Mouse (Mus musculus): ENCODE data around the gene Bex1. TPM values are rescaled to one million over a fixed set of nuclear protein-coding genes. Genes with fewer than 3 reads are reported as not detected.
"Not testable (repeated sequence)": the region's sequence is repeated elsewhere in the genome, so short reads cannot be mapped to it uniquely, and the experiment has no call there.

Gene Bex1
- total RNA-seq (2021) = 100 to 1,000 TPM in 1 of 2 experiments, 10 to 100 TPM in 1; 96.8 to 121 TPM
- long read RNA-seq, experiment 1, transcript Bex1-201 (3 exons, 866 nt) = major isoform, 52 of 87 reads
- long read RNA-seq, experiment 1, partial matches to known transcripts = 0 of 87 reads
- long read RNA-seq, experiment 1, other reads (novel, unspliced or antisense) = 32 of 87 reads
- long read RNA-seq, experiment 2, transcript Bex1-201 (3 exons, 866 nt) = major isoform, 35 of 81 reads
- long read RNA-seq, experiment 2, partial matches to known transcripts = 0 of 81 reads
- long read RNA-seq, experiment 2, other reads (novel, unspliced or antisense) = 42 of 81 reads

- not testable (repeated sequence) for DNase-seq (ENCODE audit: low spot score in 2 of 2)
These were observed at the start of gene Bex1, which contains the start of gene Tceal7 for GRCm38 (mm10) chrX:136214729-136215677. TSS of gene Bex1 (minus strand) at chrX:136215513. TSS of gene Tceal7 (plus strand) at chrX:136214779.

GRCm38 (mm10) chrX:136252023-136252729 lies 36.9 kb upstream of the Bex1 start:
- DNase-seq (ENCODE audit: low spot score in 2 of 2) = no peak

DNA sequence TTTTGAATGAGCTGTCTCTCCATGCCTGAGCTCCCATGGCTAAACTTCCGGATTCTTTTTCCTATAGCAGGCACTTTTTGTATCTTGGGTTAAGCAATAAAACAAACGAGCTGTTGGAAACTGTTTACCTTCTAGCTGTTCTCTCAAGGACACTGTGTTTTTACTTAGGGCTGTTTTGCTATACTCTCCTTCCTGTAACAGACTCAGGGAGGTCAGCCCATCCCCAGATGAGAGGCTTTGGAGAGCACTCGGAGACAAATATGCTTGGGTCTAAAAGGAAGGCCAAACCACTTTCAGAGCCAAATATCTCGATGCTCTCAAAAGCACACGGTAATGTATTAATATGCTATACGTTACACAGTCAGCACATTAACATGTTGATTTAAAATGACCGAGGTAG lies 34.4 kb upstream of the Bex1 start:
- DNase-seq (ENCODE audit: low spot score in 2 of 2) = no peak

- no peak for DNase-seq (ENCODE audit: low spot score in 2 of 2)
These were observed 33.5 kb upstream of the Bex1 start for GRCm38 (mm10) chrX:136248811-136249210.

DNA sequence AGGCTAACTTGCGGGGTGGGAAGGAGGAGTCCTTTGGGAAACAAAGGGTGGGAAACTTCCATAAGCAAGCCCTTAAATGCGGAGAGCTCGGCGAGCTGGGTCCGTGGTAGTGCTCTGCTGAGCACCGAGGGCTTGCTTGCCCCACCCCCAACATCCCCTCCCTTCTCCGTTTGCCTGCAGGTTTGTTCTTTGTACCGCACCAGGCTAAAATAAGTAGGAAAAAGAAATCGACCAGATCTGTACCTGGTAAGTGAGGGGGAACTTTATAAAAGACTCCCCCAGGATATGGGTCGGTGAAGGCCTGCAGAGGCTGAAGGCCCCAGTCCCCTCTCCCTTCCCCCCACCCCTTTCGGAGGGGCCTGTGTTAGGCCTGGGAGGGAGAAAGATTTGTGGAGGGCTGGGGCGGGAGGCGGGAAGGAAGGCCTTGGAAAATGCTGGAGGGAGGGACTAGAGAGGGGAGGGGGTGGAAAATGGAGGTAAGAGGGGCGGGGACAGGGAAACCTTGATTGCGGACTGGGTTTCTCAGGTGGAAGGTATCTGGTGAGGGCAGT lies 30.3 kb upstream of the Bex1 start:
- peak in 1 of 2 experiments; percentile 10 for DNase-seq (ENCODE audit: low spot score in 2 of 2)

DNA sequence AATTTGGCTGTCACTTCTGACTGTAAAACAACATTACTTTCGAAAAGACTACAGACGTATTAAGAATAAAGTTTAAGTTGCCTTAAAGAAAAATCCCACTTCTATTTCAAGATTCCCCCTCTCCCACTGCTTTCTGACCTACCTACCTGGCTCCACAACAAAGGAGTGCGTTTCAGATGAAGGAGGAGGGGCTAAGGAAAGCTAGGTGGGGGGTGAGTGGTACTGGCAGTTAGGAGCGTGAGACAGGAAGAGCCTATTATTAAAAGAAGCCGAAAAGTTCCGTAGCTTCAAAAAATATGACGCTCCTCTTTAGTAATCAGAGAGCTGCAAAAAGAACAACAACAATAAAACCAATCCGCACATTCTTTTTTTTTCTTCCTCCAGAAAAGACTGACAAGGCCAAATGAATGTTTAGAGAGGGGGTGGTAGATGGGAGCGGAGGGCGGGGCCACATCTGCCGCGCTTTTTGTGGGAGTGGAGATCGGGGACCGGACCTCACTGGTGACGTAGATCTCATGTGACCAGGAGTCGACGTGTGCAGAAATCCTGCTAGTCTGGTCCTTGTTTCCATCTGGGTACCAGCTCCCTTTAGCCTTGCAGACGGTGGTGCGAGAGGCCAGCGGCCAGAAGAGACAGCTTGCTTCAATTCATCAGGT lies 29.4 kb upstream of the Bex1 start, which contains the start of gene Tceal9:
Gene Tceal9, plus strand, starts transcription at position 506 of the 656 bp plus-strand sequence.
- peak; percentile 50 to 67 for DNase-seq (ENCODE audit: low spot score in 2 of 2)

DNA sequence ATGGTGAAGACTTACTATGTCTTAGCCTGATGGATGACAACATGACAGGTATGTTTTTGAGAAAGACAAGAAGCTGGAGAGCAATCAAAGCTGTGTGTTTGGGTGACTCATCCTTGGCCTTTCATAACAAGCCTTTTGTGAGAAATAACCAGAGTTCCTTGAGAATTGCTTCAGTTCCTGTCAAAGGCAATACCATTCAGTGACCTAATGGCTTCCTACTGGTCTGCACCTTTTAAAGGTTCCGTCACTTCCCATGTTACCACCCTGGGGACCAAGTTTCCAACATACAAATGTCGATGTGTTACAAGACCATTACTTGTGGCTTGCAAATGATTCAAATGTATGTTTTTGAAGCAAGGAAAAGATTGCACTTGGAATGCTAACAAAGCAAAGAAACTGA lies 27.9 kb upstream of the Bex1 start:
- DNase-seq (ENCODE audit: low spot score in 2 of 2) = no peak

DNA sequence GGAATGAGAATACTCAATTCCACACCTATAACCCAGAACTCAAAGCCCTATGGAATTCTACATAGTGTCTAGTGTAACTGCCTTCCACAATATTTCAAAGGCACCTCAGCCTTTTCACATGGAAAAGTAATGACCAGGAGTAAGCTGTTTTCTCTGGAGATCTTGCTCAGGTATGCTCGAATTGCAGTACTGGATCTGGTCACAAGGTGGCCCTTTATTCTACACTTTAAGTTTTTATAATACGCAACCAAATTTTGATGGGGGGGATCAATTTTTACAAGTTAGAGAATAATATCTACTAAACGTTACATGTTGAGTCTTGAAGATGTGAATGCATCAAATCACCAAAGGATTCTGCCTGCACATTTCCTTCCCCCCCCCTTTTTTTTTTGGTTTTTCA lies 22.8 kb upstream of the Bex1 start:
- peak in 1 of 2 experiments; percentile 10 for DNase-seq (ENCODE audit: low spot score in 2 of 2)

DNA sequence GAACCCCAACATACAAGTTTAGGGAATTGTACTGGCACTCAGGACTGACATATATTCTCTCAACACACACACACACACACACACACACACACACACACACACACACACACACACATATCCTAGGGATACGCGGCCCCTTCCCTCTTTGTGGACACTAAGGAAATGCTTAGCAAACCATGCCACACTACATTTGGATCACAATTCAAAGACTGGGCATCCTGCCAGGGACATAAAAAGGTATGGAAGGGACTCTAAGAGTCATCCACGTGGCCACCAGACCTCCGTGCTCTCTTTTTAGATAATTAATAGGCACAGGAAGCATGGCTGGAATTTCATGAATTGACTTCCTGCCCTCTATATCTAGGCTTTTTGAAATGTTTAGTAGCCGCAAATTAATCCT lies 12.5 kb upstream of the Bex1 start:
- DNase-seq (ENCODE audit: low spot score in 2 of 2) = no peak

DNA sequence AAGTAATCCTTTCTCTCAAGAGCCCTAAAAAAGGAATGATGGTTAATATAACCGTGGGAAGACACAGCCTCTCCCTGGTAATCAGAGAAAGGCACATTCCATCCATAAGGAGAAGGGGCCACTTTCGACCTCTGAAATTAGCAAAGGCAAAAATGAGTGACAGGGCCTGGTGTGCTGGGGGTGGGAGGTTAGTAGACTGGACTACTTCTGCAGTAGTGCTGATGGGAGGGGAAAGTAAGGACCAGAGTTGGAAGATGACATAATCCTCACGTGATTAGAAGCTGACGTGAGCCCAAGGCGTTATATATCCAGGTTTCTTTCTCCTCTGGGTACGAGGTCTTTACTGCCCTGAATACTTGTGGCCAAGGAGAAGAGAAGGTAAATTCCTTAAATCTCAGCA lies 8.4 kb upstream of the Bex1 start:
- no peak for DNase-seq (ENCODE audit: low spot score in 2 of 2)

DNA sequence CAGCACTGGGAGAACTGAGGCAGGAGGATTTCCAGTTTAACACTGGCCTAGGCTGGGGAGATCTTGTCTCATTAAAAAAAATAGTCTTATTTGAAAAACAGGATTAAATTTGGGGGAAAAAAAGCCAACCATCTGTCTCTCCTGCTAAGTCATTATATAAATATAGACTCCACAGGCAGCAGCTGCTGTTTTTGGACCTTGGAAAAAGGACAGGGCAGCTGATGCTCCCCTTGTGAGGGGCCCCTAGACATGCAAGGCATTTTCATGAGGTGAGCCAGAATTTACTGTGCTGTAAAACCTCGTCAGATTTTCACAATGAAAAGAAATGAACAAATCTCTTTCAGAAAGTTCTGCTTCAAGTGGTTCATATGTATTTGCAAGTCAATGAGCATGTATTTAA lies 990 bp upstream of the Bex1 start:
- no peak for DNase-seq (ENCODE audit: low spot score in 2 of 2)

GRCm38 (mm10) chrX:136213396-136213795 lies 1.9 kb downstream of the Bex1 start:
- no peak for DNase-seq (ENCODE audit: low spot score in 2 of 2)

- DNase-seq (ENCODE audit: low spot score in 2 of 2) = no peak
These were observed 10.9 kb downstream of the Bex1 start for GRCm38 (mm10) chrX:136204406-136204805.

DNA sequence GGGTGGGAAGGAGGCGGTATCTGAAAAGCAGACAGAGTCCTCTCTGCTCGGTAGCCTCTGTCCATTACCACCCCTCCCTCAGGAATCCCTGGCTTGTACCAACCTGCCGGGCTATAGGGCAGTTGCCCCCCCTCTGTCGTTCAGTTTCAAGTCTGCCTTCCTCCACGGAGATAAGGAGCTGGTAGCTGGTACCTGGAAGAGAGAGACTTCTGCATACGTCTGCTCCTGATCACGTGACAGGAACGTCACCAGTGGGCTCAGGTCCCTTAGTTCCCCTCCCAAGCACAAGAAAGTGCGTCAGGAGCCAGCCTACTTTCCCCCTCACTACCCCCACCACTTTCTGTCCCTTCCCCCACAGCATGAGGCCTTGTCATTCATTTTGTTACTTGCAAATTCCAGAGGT lies 11.6 kb downstream of the Bex1 start, which contains the start of gene Tceal5:
Gene Tceal5, minus strand, starts transcription at position 213 of the 403 bp plus-strand sequence.
- peak in 1 of 2 experiments; percentile 15 for DNase-seq (ENCODE audit: low spot score in 2 of 2)

DNA sequence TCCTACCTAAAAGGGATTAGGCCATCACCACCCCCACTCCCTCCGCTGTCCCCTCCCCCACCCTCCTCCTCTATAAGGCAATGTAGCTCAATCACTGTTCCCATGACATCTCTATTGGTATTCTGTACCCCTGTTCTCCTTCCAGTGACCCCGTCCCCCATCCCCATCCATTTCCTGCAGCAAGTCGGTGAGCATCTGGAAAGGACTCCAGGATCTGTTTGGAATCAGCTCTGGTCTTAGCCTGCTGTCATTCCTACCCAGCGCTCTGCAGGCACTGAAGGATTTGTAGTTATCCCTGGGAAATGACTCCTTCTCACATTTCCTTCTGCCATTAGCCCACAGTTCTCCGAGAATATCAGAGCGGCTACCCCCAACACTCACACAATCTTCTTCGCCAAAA lies 12.1 kb downstream of the Bex1 start:
- DNase-seq (ENCODE audit: low spot score in 2 of 2) = no peak

- no peak for DNase-seq (ENCODE audit: low spot score in 2 of 2)
These were observed 18.4 kb downstream of the Bex1 start for GRCm38 (mm10) chrX:136196873-136197272.

DNA sequence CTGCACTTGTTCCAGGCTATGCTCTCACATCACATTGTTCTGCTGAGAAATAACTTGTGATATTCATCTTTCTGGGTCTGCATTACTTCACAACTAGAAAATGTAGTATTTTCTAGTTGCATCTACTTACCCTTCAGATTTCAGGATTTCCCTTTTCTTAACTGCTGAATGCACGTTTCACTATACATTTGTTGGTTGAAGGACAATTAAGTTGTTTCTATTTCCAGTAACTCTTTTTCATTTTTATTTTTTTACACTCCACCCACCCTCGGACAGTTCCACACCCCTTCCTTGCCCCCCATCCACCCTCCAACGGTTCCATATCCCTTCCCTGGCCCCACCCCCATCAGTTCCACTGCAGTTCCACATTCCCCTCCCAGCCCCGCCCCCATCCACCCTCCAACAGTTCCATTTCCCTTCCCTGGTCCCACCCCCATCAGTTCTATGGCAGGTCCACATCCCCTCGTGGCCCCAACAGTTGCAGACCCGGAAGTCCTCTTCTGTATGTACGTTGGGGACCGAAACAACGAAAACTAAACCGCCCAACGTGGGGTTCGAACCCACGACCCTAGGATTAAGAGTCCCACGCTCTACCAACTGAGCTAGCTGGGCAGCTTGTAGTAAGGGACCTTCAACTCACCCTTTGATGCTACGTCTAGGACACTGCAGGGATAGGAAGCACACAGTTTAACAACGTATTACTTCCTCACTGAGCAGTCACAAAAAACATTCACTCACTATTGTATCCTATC lies 19.9 kb downstream of the Bex1 start:
- DNase-seq (ENCODE audit: low spot score in 2 of 2) = no peak

- DNase-seq (ENCODE audit: low spot score in 2 of 2) = no peak
These were observed 32.2 kb downstream of the Bex1 start for GRCm38 (mm10) chrX:136183107-136183506.

GRCm38 (mm10) chrX:136180897-136181553 lies 34.3 kb downstream of the Bex1 start:
- no peak for DNase-seq (ENCODE audit: low spot score in 2 of 2)

Measured in gastrocnemius, postnatal 4 days (tissue).